Mouse (Mus musculus) embryo, embryonic 10.5 days (tissue): ENCODE measurements around the gene Phldb2.

Experiments used
- DNase-seq: peaks from one replicate; pipeline ENCODE4 v3.0.0-alpha.2; 2015; ENCODE audit warnings: low spot score

Gene Phldb2

GRCm38 (mm10) chr16:45946335-45946734 lies 7.1 kb downstream of the Phldb2 start:
- DNase-seq = no peak

- no peak for DNase-seq
Observed at GRCm38 (mm10) chr16:45945649-45946048, 7.7 kb downstream of the Phldb2 start.

- no peak for DNase-seq
Observed at GRCm38 (mm10) chr16:45945174-45945631, 8.2 kb downstream of the Phldb2 start.

- DNase-seq = no peak
Observed at GRCm38 (mm10) chr16:45942169-45942891, 11.1 kb downstream of the Phldb2 start.

- DNase-seq = no peak
Observed at GRCm38 (mm10) chr16:45940701-45941100, 12.7 kb downstream of the Phldb2 start.

- no peak for DNase-seq
Observed at GRCm38 (mm10) chr16:45939436-45939835, 14.0 kb downstream of the Phldb2 start.

GRCm38 (mm10) chr16:45937381-45937780 lies 16.0 kb downstream of the Phldb2 start:
- no peak for DNase-seq

- no peak for DNase-seq
Observed at GRCm38 (mm10) chr16:45936521-45936920, 16.9 kb downstream of the Phldb2 start.

GRCm38 (mm10) chr16:45935956-45936483 lies 17.4 kb downstream of the Phldb2 start:
- DNase-seq = no peak

- no peak for DNase-seq
Observed at GRCm38 (mm10) chr16:45934721-45935407, 18.5 kb downstream of the Phldb2 start.

GRCm38 (mm10) chr16:45930308-45930707 lies 23.1 kb downstream of the Phldb2 start:
- DNase-seq = no peak

- DNase-seq = no peak
Observed at GRCm38 (mm10) chr16:45928090-45928489, 25.3 kb downstream of the Phldb2 start.

- peak; percentile 42 for DNase-seq
Observed at GRCm38 (mm10) chr16:45927601-45928000, 25.8 kb downstream of the Phldb2 start.

GRCm38 (mm10) chr16:45926875-45927274 lies 26.5 kb downstream of the Phldb2 start:
- no peak for DNase-seq

GRCm38 (mm10) chr16:45923731-45924424 lies 29.5 kb downstream of the Phldb2 start:
- DNase-seq = peak; percentile 68

- DNase-seq = no peak
Observed at GRCm38 (mm10) chr16:45922546-45923229, 30.7 kb downstream of the Phldb2 start.

GRCm38 (mm10) chr16:45919572-45919971 lies 33.8 kb downstream of the Phldb2 start:
- DNase-seq = no peak

- DNase-seq = no peak
Observed at GRCm38 (mm10) chr16:45903595-45903994, 49.8 kb downstream of the Phldb2 start.

GRCm38 (mm10) chr16:45898459-45898858 lies 54.9 kb downstream of the Phldb2 start:
- DNase-seq = no peak

- DNase-seq = peak; percentile 50
Observed at GRCm38 (mm10) chr16:45896587-45896986, 56.8 kb downstream of the Phldb2 start.

GRCm38 (mm10) chr16:45894998-45895397 lies 58.4 kb downstream of the Phldb2 start:
- no peak for DNase-seq

- DNase-seq = no peak
Observed at GRCm38 (mm10) chr16:45893796-45894195, 59.6 kb downstream of the Phldb2 start.
